Mouse (Mus musculus) kidney, adult 2 months (tissue): ENCODE measurements around the gene Cdkn1b. TPM values are rescaled to one million over a fixed set of nuclear protein-coding genes. Genes with fewer than 3 reads are reported as not detected.

Source experiments
- DNase-seq: peaks from one replicate; pipeline ENCODE4 v3.0.0; 2021
- H3K27ac ChIP-seq: fragments of 200-500 bp; 2 replicates; pipeline ENCODE4 v1.5.1; 2012; ENCODE audit warnings: low read depth, low read length, control low read depth, inconsistent platforms; ENCODE audit not compliant: insufficient read depth
- H3K27me3 ChIP-seq: fragments of 200-500 bp; replicated peaks from 2 replicates; pipeline ENCODE4 v1.6.1; 2012; ENCODE audit warnings: mild to moderate bottlenecking, moderate library complexity, low read length, inconsistent platforms; ENCODE audit not compliant: control insufficient read depth, insufficient read depth
- H3K36me3 ChIP-seq: fragments of 200-500 bp; 2 replicates; pipeline ENCODE4 v1.6.1; 2012; ENCODE audit warnings: mild to moderate bottlenecking, moderate library complexity, low read length, inconsistent platforms; ENCODE audit not compliant: control insufficient read depth, insufficient read depth
- H3K4me1 ChIP-seq: fragments of 200-500 bp; 2 replicates; pipeline ENCODE4 v1.6.1; 2011; ENCODE audit warnings: low read length; ENCODE audit not compliant: control insufficient read depth, insufficient read depth
- H3K4me3 ChIP-seq: fragments of 200-500 bp; 2 replicates; pipeline ENCODE4 v1.5.1; 2011; ENCODE audit warnings: mild to moderate bottlenecking, low read depth, low read length, control low read depth; ENCODE audit not compliant: insufficient read depth
- CTCF ChIP-seq: fragments of 200-500 bp; conservative IDR thresholded peaks from 2 replicates; pipeline ENCODE4 v1.5.1; 2011; ENCODE audit warnings: low read depth, mild to moderate bottlenecking, control low read depth, low read length, moderate library complexity, mixed read lengths; ENCODE audit not compliant: insufficient read depth, insufficient read length
- POLR2A ChIP-seq: fragments of 200-500 bp; IDR thresholded peaks from one replicate; pipeline ENCODE4 v1.6.1; 2011; ENCODE audit warnings: low read depth, low read length, control low read depth
- WGBS: fragments of 180-500 bp; shearing (Covaris S2); methylation state at CpG from one replicate; pipeline ENCODE4 v1.1.7; 2018; 5-methylcytosine and 5-hydroxymethylcytosine counted together
- polyA plus RNA-seq: library from polyadenylated mRNA; depleted of rRNA; stranded (reverse); fragments of >200 nt; gene quantifications from 2 replicates; pipeline ENCODE4 v1.2.3, GENCODE M21; 2012

Cdkn1b gene
- polyA plus RNA-seq, 1 experiment, result 17.1 TPM

GRCm38 (mm10) chr6:134919511-134920189, 551 bp upstream of the Cdkn1b start:
- no peak for DNase-seq

GRCm38 (mm10) chr6:134921014-134921694, 953 bp downstream of the Cdkn1b start:
- peaks cover 3% of the 10 kb centered on the region; the same call in 1 of the 2 replicates for H3K4me1 ChIP-seq
- no peaks in the 10 kb centered on the region for H3K27me3 ChIP-seq
- peak overlapping the region; percentile 98 for H3K27ac ChIP-seq
- peak overlapping the region; percentile 86 for H3K4me3 ChIP-seq
- DNase-seq, result peak; percentile 70
- H3K36me3 ChIP-seq, result peaks cover 1% of the 10 kb centered on the region; the same call in 1 of the 2 replicates
- TF ChIP-seq CTCF, result no peak
- TF ChIP-seq POLR2A, result no peak
- WGBS, result under 1% methylated on average over 32 of the region's 32 CpGs

More at GRCm38 (mm10) chr6:134919511-134920189, 551 bp upstream of the Cdkn1b start:
- Histone ChIP-seq H3K36me3 (peaks cover 1% of the 10 kb centered on the region; the same call in 1 of the 2 replicates), H3K4me1 (peaks cover 3% of the 10 kb centered on the region; the same call in 1 of the 2 replicates), H3K27me3 (no peaks in the 10 kb centered on the region), H3K4me3 (peak overlapping the region; percentile 84), H3K27ac (peak overlapping the region; percentile 98)
- WGBS, result 6% methylated on average over 37 of the region's 37 CpGs
- TF ChIP-seq CTCF (no peak), POLR2A (peak; percentile 26)

- DNase-seq, result peak; percentile 27
- no peaks in the 10 kb centered on the region; the same call in 1 of the 2 replicates for H3K4me1 ChIP-seq
- no peaks in the 10 kb centered on the region for H3K27me3 ChIP-seq
- H3K4me3 ChIP-seq, result peak overlapping the region; percentile 86
- H3K27ac ChIP-seq, result peak overlapping the region; percentile 63
- WGBS, result 4% methylated on average over 20 of the region's 20 CpGs
- H3K36me3 ChIP-seq, result peaks cover 1% of the 10 kb centered on the region; the same call in 1 of the 2 replicates
- TF ChIP-seq POLR2A (no peak), CTCF (no peak)
Measured at GRCm38 (mm10) chr6:134921695-134922510, 1.7 kb downstream of the Cdkn1b start.

- no peaks in the 10 kb centered on the region for H3K27me3 ChIP-seq
- H3K36me3 ChIP-seq, result peaks cover 1% of the 10 kb centered on the region; the same call in 1 of the 2 replicates
- WGBS, result 20% methylated on average over 9 of the region's 9 CpGs
- H3K4me3 ChIP-seq, result no peak overlapping the region
- no peak overlapping the region for H3K27ac ChIP-seq
- no peak for TF ChIP-seq CTCF
- no peak for TF ChIP-seq POLR2A
- H3K4me1 ChIP-seq, result no peaks in the 10 kb centered on the region; the same call in 1 of the 2 replicates
- peak; percentile 22 for DNase-seq
Measured at GRCm38 (mm10) chr6:134922511-134923195, 2.5 kb downstream of the Cdkn1b start.

- WGBS, result 49% methylated on average over 4 of the region's 4 CpGs
- Histone ChIP-seq H3K27ac (no peak overlapping the region), H3K4me3 (no peak overlapping the region), H3K4me1 (no peaks in the 10 kb centered on the region; the same call in 1 of the 2 replicates), H3K36me3 (peaks cover 1% of the 10 kb centered on the region; the same call in 1 of the 2 replicates), H3K27me3 (no peaks in the 10 kb centered on the region)
- DNase-seq, result no peak
- TF ChIP-seq CTCF (no peak), POLR2A (no peak)
Measured at GRCm38 (mm10) chr6:134923670-134924069, 3.5 kb downstream of the Cdkn1b start.

- H3K4me3 ChIP-seq, result no peak overlapping the region
- H3K36me3 ChIP-seq, result peaks cover 1% of the 10 kb centered on the region; the same call in 1 of the 2 replicates
- 56% methylated on average over 3 of the region's 3 CpGs for WGBS
- no peaks in the 10 kb centered on the region; the same call in 1 of the 2 replicates for H3K4me1 ChIP-seq
- H3K27ac ChIP-seq, result no peak overlapping the region
- no peak for DNase-seq
- H3K27me3 ChIP-seq, result no peaks in the 10 kb centered on the region
- TF ChIP-seq CTCF, result no peak
- TF ChIP-seq POLR2A, result no peak
Measured at GRCm38 (mm10) chr6:134924262-134924661, 4.1 kb downstream of the Cdkn1b start.
